Mouse (Mus musculus) forebrain, embryonic 13.5 days (tissue): ENCODE data around the gene Xrn2. TPM values are rescaled to one million over a fixed set of nuclear protein-coding genes. Genes with fewer than 3 reads are reported as not detected.

Source experiments
- ATAC-seq: fragments of 200-750 bp; cut with Nextera tagmentation; 2 replicates; pipeline ENCODE4 v1.8.0; 2017
- H3K27ac ChIP-seq: fragments of 300-500 bp; sonication (generic); 2 replicates; pipeline ENCODE4 v1.5.1; 2015; ENCODE audit warnings: inconsistent platforms, mild to moderate bottlenecking, moderate library complexity
- H3K27me3 ChIP-seq: fragments of 300-500 bp; sonication (generic); 2 replicates; pipeline ENCODE4 v1.6.1; 2015; ENCODE audit warnings: mild to moderate bottlenecking, inconsistent platforms
- H3K36me3 ChIP-seq: fragments of 300-500 bp; sonication (generic); 2 replicates; pipeline ENCODE4 v1.6.1; 2015; ENCODE audit warnings: mild to moderate bottlenecking, inconsistent platforms; ENCODE audit not compliant: poor library complexity, severe bottlenecking
- H3K4me1 ChIP-seq: fragments of 300-500 bp; sonication (generic); 2 replicates; pipeline ENCODE4 v1.6.1; 2015; ENCODE audit warnings: inconsistent platforms
- H3K4me2 ChIP-seq: fragments of 300-500 bp; sonication (generic); 2 replicates; pipeline ENCODE4 v1.6.1; 2015; ENCODE audit warnings: inconsistent platforms, mild to moderate bottlenecking, moderate library complexity
- H3K4me3 ChIP-seq: fragments of 300-500 bp; sonication (generic); 2 replicates; pipeline ENCODE4 v1.5.1; 2015; ENCODE audit warnings: mild to moderate bottlenecking, inconsistent platforms
- H3K9ac ChIP-seq: fragments of 300-500 bp; sonication (generic); 2 replicates; pipeline ENCODE4 v1.6.1; 2015; ENCODE audit warnings: mild to moderate bottlenecking, inconsistent platforms
- H3K9me3 ChIP-seq: fragments of 300-500 bp; sonication (generic); replicated peaks from 2 replicates; pipeline ENCODE4 v1.6.1; 2016; ENCODE audit warnings: inconsistent platforms
- WGBS: fragments of 180-500 bp; shearing (Covaris S2); methylation state at CpG from one replicate; pipeline ENCODE4 v1.1.7; 2015; 5-methylcytosine and 5-hydroxymethylcytosine counted together
- polyA plus RNA-seq: library from polyadenylated mRNA; unstranded; fragments of >200 nt; fragmentation: Nextera tagmentation; extraction: Ambion mirVana; gene quantifications from 2 replicates; pipeline ENCODE4 v1.2.1, GENCODE M21; 2015

Gene Xrn2
- polyA plus RNA-seq, 1 experiment from 2014 or later, result 86.8 TPM

DNA sequence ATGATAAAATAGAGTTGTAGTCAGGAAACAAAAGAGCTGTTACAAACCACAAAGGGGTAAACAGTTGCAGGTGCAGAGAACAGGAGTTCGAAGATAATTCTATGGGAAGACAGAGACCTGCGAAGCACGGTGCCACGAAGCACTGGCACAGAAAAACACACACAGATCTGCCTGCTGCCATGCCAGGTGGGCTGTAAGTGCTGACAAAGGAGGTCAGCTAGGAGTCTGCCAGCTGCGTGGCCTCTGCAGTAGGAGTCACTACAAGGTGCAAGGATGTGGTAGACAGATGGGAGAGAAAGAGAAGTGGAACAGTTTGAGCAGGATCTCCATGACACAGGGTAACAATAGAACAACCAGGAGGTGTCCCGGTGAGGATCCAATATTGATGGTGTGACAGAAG lies 114.6 kb downstream of the Xrn2 start:
- no peaks in the 10 kb centered on the region for H3K4me1 ChIP-seq
- ATAC-seq, result no peak
- no peak overlapping the region for H3K4me2 ChIP-seq
- no peak overlapping the region for H3K4me3 ChIP-seq
- H3K9ac ChIP-seq, result no peak overlapping the region
- no peaks in the 10 kb centered on the region for H3K27me3 ChIP-seq
- WGBS, result 77% methylated on average over 6 of the region's 6 CpGs
- no peaks in the 10 kb centered on the region for H3K36me3 ChIP-seq
- no peak overlapping the region for H3K27ac ChIP-seq
- H3K9me3 ChIP-seq, result no peaks in the 10 kb centered on the region

Other genes with a start within 250 kb of the Xrn2 start
- gene Kiz, start 157.1 kb upstream of the Xrn2 start, polyA plus RNA-seq, result 28.0 and 28.1 TPM in 2 replicates
- 0.10 and 0.46 TPM in 2 replicates for gene Nkx2-4, start 72.4 kb downstream of the Xrn2 start, polyA plus RNA-seq
- gene Nkx2-2, start 181.2 kb downstream of the Xrn2 start, polyA plus RNA-seq, result 3.1 and 3.2 TPM in 2 replicates